Mouse (Mus musculus) 3134 (cell line): ENCODE results near the gene Wnt2b.

Experiments
- DNase-seq: peaks from one replicate; pipeline ENCODE4 v3.0.0-alpha.2; 2011; ENCODE audit warnings: low spot score; ENCODE audit not compliant: insufficient read length; ENCODE audit errors: extremely low read depth

Gene Wnt2b

DNA sequence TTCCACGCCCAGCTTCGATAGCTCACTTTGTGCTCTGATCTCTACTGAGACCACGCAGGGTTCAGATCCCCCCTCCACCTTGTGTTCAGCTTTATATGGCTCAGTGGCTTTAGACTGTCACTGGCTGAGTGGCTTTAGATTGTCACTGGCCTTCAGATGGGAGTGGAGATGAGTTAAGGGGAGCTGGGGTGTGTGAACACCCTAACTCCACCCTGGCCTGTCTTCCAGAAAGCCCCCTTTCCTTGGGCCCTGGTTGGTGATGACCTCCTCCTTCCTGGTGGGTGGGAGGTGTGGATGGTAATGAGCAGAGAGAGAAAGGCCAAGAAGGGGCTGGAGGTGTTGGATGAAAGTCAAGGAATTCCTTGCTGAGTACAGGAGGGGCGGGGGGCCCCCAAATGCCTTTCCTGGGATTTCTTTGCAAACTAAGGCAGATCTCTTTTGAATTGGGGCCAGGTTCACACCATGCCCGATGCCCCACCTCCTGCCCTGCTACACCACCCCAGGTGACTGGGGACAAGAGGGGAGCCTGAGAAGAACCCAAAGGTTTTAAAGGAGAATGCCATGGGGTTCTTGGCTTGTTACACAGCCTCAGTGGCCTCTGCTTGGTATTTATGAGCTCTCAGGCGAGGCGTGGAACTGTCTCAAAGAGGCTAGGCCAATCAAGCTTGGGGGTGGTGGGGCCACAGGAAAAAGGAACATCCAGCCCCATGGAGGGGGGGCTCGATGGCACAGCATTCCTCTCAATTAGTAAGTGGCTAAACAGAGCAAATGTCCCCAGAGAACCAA, 3.5 kb upstream of the Wnt2b start:
- no peak for DNase-seq

DNA sequence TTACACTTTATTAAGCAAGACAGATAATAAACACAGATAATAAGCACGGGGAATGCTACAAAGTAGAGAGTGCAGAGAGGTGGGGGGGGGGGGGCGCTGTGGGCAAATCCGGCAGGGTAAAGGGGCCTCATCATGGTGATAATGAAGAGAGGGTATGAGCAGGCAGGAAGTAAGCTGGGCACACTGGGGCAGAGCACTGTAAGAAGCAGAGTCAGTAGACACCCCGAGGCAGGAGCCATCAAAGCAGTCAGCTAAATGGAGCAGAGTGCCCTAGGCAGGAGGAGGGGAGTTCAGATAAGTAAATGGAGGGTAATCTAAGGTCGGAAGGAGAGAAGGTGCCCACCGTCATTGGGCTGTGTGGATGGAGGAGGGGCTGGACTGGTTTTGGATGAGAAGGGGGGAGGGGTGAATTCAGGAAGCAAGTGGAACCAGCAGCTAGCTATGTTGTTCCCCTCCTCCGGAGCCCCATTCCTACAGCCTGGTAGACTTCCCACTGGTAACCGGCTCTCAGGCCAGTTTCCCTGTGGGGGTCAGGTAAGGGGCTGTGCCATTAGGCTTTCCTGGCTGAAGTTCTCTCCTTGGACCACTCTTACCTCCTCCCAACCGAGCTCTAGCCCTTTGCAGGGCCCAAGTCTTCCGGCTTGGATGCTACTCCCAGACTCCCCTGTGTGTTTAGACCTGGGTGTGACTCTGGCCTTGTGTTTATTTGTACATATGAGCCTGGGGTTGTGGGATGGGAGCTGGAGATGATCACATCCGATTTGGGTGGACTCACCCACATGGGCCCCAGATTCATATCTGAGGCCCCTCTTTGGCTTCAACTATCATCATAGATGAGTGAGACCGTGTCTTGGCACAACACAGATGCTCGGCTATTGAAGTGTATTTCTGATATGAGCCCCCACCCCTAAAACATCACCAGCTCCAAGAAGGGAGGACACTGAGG, 1.9 kb upstream of the Wnt2b start:
- DNase-seq = no peak

DNA sequence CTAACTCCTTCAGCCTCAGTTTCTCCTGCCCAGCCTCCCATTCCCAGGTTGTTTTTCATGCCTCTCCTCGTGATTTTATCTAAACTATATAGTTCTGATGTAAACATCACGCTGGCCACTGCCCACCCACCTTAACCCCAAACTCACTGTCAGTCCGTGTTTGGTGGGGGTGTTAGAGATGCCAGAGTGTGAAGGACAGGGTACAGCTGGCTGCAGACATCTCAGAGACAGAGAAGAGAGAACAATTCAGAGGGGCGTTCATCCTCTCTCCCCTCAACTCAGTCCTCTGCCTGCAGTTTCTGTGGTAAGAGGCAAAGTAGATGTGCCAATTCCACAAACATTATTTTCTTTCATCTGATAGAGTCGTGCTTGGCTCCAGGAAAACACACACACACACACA, 1.1 kb upstream of the Wnt2b start:
- DNase-seq = no peak

DNA sequence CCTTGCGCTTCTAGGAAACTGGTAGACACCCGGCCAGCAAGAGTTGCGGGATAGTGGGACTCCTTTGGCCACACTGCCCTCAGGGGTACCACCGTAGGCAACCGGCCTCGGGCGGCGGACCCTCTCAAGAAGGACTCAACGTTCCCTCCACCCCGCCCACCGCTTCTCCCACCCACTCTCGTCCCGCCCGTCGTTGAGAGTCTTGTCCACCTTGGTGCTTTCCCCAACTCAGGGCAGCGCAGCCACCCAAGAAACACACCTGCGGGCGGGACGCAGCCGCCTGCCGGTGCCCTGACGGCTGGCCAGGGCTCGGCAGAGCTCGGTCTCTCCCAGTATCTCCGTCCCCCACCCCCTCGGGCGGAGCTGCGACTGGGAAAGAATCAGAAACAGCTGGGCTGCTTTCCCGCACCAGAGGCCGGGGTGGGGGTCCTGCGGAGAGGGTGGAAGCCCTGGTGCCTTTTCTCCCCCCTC, 455 bp upstream of the Wnt2b start:
- no peak for DNase-seq

DNA sequence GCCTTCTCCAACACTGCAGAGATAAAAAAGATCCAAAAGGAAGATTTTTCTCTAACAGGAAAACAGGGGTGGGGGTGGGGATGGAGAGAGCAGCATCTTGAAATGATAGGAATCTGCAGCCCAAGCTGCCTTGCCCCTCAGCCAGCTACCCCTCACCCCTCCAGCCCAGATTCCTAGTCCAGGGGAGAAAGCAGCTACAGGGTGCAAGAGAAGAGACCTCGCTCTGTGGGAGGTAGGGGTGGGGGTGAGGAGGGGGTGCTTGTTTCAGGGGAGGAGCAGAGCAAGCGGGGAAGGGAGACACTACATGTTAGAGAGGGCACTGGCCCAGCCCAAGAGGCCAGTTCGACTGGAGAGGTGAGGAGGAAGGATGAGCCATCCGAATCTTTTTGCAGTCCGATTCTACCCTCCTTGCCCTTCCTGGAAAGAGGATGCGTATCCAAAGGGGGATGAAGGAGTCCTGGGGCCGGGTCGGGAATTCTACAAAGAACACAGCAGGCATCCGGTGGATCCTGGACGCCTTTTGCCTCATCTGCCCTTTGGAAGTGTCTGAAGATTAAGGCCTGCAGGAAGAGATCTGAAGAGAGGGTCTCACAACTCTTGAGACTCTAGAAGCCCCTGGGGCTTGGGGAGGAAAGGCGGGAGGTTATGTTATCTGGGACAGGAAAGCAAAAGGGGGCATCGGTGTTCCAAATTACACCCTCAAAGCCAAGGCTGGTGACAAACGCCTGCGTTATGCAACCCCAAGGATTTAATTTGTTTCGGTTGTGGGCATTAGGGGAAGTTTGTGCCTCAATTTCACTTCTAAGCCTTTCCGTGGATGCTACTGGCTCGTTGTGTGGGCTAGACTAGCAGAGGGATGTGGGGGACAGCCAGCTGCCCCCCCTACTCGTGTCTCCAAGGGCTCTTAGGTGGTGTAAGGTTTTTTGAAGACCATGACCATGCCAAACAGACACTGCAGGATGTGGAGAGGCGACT, 1.4 kb downstream of the Wnt2b start:
- no peak for DNase-seq

DNA sequence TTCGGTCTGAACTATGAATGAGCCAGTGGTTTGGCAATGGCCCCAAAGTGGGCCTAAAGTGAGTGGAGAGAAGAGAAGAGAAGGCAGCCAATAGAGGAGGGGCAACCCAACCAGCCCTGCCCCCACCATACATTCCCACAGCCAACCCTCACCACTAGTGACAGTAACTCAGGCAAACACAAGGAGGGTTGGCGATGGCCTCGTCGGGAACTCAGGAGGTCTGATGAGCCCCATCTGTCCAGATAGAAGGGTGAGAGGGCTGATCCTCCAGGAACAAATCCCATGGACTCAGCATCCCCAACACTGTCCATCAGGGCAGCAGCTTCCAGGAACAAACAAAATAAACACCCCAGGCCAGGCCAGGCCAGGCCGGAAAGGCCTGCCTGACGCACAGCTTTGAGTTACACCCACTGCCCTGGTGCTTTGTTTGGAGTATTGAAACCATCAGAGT, 5.6 kb downstream of the Wnt2b start:
- DNase-seq = no peak

DNA sequence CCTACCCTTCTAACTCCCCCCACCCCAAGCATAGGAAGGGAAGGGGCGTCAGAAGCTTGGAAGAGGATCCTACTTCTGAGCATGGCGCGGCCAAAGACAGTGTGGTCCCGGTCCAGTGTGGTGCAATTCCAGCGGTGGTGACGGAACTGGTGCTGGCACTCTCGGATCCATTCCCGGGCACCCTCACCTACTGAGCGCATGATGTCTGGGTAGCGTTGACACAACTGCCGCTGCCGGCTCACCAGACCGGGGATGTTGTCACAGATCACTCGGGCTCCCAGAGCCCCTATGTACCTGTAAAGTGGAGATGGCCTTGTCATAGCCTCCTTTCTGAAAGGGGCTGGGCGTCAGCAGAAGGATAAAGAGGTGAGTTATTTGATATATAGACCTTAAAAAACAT, 7.2 kb downstream of the Wnt2b start:
- no peak for DNase-seq

DNA sequence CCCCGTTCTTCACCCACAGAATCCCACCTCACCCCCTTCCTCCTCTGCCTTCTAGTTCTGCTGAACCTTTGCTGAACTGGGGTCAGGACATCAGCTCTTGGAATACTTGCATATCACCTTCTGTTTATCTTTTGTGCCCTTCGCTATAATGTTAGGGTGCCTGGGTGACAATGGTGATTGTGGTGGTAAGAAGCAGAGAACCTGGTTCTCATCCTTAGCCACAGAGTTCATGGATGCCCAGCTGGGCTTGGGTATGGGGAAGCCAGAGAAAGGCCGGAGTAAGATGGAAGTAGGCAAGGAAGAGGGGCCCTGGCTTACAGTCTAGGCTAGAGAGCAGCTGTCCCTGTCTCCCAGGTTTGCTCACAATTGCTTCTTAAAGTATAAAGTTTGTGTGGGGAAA, 7.6 kb downstream of the Wnt2b start:
- no peak for DNase-seq

DNA sequence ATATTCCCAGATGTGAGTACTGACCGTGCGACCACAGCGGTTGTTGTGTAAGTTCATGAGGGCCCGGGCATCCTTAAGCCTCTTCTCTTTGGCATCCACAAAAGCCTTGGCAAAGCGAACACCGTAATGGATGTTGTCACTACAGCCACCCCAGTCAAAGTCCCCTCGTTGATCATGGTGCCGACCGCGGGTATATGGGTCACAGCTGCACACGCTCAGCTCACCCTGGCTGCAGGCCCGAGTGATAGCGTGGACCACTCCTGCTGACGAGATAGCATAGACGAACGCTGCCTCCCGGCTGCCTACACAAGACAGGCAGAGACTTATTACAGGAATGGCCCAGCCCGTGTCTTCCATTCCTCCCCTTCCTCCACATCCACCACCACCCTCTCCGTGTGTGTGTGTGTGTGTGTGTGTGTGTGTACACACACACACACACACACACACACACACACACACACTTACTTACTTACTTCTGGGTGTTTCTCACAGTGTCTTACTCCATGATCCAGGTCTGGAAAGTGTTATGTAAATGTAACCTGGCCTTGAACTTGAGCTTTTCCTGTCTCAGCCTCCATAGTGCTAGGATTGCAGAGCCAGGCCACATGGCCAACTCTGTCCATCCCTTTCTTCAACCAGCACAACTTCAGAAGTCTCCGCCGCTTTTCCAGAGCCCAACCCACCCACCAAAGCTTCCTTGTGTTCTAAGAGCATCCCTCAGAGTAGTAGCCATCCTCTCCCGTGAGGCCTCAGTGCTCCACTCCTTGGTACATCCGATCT, 8.6 kb downstream of the Wnt2b start:
- no peak for DNase-seq

DNA sequence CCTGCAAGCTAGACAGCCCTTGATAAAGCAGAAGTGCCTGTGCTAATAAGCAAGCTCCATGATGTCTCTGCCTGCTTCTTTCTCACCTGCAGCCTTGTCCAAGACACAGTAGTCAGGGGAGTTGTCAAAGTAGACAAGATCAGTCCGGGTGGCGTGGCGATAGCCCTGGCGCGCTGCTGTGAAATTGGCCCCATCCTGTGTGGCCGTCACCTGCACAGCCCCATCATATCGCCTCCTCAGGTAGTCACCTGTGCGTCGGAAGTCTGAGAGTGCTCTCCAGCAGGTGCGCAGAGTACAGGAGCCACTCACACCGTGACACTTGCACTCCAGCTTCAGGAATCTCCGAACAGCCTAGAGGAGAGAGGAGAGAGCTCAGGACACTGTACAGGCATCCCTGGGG, 10.8 kb downstream of the Wnt2b start:
- no peak for DNase-seq

DNA sequence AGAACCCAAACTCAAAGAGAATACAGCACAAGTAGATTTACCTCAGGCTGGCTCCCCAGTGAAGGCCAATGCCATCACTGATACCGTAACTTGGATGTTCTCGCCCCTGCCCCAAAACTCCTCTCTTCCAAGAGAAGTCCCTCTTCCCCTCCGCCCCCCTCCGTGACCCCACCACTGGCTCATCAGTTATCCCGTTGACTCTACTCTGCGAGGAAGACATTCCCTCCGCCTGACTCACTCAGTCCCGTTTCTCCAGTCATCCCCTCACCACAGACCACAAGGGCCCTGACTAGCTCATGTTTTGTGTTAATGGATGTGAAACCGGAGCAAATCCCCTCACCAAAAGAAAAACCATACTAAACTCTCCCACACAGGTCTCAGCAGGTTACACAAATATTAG, 16.8 kb downstream of the Wnt2b start:
- peak; percentile 79 for DNase-seq

DNA sequence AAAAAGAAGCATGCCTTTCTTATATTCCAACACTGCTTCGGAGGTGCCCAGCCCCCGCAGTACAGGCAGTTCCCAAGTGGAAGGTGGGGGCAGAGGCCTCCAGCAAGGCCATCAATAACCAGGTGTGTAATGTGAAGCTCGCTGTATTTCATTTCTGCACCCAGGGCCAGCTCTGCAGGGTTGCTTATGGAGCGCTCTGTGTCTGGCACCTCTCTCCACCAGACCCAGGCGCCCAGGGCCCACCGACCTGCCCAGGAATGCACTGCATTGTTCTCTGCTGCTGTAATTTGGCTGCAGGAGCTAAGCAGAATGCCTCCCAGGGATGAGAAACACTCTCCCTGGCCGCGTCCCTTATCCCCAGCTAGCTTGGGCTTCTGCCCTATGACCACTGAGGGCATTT, 18.4 kb downstream of the Wnt2b start:
- no peak for DNase-seq

DNA sequence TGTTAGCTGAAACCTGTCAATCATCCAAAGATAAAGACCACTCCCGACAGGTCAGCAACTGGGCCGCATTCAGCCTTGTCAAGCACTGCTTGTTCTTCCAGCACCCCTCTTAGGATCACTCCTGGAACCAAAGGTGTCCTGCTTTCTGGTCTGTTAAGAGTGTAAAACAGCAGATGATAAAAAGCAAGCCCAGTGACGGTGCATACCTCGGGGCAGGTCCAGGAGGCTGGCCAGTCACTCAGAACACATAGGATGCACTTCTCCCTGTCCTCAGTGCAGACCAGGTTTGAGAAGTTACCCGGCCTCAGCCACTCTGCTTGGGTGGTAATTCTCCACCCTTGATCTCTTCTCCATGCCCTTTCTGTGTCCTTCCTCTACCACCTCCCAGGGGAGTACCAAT, 19.0 kb downstream of the Wnt2b start:
- no peak for DNase-seq

DNA sequence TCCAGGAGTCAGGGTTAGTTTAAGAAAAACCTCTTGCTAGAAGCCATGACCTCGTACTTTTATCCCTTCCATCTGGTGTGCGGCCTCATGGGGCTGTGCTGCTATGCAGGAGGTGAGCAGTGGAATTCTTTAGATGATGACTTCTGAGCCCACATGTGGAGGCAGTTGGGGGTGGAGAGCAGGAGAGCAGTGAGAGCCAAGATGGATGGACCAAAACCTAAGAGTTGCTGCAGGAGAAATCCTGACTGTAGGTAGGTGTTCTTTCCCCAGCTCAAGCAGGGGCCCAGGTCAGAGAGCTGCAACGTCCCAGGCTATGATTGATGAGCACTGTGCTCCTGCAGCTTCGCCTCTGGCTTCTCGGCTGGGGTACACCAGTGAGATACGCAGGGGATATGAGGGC, 21.0 kb downstream of the Wnt2b start:
- no peak for DNase-seq

DNA sequence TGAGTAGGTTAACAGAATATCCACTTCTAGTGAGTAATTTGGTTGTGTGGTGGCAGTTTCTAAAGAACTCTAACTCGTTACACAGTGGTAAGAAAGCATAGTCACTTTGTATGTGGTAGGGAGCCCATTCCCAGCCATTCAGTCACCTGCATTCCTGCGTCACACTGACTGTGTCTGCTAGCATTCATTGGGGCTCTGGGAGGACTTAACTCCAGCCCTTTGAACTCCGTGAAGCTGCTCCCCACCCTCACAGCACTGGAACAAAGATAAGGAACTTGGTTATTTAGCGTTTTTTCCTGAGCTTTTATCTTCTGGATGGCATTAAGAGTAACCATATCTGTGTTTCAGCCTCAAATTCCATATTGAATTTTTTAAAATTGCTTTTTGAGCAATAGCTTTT, 23.4 kb downstream of the Wnt2b start:
- DNase-seq = no peak

DNA sequence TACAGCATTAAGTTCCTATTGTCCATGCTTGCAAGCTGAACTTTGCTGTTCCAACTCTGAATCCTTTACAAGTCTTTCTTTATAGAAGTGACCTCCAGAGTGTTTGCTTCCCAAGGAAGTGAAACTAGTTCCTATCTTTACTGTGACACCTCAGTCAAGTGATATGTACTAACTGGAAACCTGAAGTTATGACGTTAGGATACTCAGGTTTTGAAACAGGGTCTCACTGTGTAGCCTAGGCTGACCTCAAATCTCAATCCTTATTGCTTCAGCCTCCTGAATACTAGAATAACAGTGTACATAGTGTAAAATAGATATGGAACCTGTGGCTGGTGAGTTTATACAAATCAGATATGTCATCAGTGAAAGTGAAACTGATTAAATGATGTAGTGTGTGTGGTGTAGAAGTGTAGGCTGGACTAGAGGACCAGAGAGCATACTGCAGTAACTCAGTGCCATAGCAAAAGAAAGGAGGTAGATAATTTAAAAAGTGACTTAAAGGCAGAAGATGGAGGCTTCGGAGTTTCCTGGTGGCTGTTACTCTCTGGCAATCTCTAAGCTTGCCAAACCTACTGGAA, 23.9 kb downstream of the Wnt2b start:
- no peak for DNase-seq

DNA sequence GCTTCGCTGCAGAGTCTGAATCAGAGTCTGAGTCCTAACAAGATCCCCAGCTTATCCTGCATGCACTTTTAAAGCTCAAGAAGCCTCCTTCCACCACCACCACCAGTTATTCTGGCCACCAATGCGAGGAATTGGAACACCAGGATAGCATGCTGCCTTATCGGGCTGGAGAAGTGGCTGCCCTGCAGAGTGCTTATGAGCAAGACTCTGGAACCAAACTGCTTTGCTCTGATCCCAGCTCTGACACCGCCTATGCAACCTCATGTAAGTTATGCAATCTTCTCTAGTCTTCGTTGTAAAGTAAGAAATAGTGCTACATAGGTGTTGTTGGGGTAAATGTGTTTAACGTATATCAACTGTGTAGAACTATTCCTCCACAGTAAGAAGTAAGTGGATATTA, 32.3 kb downstream of the Wnt2b start:
- no peak for DNase-seq

DNA sequence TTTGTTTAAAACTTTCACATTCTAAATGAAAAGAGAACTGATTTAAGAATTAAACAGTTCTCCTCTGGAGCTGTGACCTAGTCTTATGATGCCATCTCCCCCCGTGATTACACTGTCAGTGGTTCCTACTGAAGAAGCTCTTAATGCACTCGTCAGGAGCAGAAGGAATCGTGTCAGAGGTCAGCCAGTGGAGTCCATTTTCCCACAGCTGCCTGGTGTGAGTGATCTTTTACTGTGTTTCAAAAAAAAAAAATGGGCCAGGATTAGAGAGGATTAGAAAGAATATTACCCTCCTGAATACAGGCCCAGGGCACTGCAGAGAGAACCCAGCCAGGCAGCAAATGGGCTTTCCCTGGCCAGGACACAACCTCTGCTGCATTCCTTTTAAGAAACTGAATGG, 46.7 kb downstream of the Wnt2b start:
- no peak for DNase-seq

DNA sequence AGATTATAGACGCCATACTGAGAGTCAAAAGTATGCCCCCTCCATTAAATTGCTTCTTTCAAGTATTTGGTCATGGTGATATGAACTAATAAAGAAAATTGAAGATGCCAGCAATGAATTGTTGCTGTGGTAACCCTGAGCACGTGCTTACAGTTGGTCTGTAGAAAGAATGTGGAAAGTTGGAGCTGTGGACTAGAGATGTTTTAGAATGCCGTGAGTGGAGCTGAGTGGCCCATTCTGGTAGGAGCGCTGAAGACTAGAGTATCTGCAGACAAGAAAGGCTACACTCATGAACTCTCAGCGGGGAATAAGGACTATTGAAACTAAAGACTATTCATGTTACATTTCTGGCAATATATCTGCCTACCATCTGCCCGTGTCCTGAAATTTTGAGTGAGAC, 52.5 kb downstream of the Wnt2b start:
- DNase-seq = no peak

DNA sequence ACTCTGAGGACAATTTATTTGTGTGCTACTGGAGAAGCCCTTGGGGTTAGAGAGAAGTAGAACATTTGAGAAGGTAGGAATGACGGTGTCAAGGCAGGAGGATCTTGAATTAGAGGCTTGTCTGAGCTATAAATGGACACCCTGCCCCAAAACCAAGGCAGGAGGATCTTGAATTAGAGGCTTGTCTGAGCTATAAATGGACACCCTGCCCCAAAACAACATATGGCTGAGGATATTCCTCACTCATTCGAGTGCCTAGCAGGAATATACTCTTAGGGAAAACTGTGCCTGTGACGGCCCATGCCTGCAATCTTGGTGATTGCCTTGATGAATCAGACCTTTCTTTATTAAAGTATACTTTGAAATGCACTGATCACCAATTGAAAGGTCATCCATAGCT, 55.7 kb downstream of the Wnt2b start:
- DNase-seq = no peak
